Mouse (Mus musculus) adrenal gland, postnatal 10 days (tissue): Measurements from ENCODE around the gene Slc44a2. TPM values are rescaled to one million over a fixed set of nuclear protein-coding genes. Genes with fewer than 3 reads are reported as not detected.
A peak's percentile ranks its signal among the peaks of the same experiment; 100 is the strongest.

Source experiments
- DNase-seq: peaks from one replicate; pipeline ENCODE4 v3.0.0; 2021; ENCODE audit warnings: mixed read lengths
- total RNA-seq, 2 experiments: library from RNA; stranded (reverse); gene quantifications; 2 replicates each; pipeline ENCODE4 v1.2.3; 2021

The Slc44a2 gene
- total RNA-seq, 2 experiments from 2014 or later, result 48.3 to 63.4 TPM

DNA sequence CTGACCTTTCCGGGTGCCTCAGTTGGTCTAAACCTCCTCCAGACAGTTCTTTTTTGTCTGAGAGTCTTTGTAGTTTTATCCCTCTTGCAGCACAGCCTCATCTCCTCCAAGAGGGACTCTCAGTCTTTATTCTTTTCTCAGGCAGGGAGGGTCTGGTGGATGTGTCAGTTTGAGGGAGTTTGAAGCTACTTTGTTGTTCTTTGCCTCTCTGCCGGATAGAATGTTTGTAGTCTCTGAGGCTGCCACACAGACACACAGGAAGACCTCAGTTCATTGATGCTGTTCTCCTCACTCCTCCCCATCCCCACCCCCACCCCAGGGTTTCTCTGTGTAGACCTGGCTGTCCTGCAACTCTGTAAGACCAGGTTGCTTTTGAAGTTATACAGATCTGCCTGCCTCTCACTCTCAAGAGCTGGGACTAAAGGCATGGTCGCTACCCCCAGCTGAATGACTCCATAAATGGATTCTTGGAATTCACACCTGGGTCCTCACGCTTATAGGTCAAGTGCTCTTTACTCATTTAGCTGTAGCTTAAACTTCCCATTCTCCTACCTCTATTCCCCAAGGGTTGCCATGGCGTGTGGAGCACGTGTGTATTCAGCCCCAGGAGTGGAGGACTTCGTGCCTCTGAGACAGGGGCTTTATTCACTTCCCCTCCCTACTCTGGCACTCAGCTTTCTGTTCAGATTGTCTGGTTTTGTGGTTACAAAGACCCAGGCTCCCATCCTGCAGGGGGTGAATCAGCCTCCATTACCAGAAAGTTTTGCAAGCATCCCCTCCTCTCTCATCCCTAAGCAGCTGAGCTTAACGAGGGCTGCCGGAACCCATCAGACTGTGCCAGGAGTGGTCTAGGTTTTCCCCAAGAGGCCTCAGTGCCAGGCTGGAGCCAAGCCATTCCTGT lies 11.9 kb downstream of the Slc44a2 start:
- no peak for DNase-seq

- no peak for DNase-seq
Measured at GRCm38 (mm10) chr9:21333523-21333922, 13.0 kb downstream of the Slc44a2 start.

DNA sequence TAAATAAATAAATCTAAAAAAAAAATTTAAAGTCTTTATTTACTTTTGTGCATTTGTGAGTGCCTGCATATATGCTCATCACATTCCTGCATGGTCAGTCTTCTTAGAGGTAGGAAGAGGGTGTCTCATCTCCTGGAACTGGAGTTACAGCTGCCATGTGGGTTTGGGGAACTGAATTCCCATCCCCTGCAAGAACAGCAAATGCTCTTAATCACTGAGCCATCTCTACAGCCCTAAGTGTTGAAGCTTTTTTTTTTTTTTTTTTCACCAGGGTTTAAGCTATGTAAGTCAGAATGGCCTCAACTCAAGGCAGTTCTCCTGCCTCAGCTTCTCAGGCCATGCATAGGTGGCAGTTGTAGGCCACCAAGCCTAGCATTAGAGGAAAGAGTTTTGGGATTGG lies 14.2 kb downstream of the Slc44a2 start:
- DNase-seq, result no peak

DNA sequence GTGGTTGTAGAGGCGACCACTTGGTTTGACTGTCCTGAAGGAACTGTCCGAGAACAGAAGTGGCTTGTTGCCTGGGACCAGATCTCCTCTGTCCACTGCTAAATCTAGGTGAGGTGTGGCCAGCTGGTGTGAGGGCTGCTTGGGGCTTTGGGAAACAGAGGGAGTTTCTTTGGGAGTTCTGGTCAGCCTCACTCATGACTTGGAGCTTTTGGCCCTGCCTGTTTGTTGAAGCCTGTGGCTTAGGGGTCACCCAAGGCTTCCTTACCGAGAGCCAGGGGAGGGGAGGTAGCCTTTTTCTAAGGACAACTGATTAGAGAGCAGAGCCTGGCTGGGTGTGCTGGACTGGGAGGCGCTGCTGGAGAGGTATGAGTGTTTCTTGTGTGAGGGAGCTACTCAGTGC lies 14.9 kb downstream of the Slc44a2 start:
- DNase-seq, result no peak

GRCm38 (mm10) chr9:21336491-21336890 lies 16.0 kb downstream of the Slc44a2 start:
- no peak for DNase-seq

DNA sequence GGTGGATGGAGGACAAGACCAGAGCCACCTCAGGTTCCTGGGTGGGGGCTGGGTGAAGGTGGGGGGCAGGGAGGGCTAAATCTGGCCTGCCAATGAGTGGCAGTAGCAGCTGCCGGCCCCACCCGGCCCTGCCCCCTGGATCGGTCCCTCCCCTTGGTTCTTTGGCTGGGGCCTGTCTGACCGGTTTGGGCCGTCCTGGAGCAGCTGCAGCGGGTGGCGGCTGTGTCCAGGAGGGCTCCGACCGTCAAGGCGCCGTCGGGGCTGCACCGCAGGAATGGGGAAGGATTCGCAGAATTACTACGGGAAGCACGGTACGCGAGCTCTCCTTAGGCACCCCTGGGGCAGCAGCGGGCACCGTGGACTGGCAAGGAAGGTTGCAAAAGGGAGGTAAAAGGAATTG lies 17.2 kb downstream of the Slc44a2 start:
- DNase-seq, result no peak

- no peak for DNase-seq
Measured at GRCm38 (mm10) chr9:21340411-21340810, 19.9 kb downstream of the Slc44a2 start.

- DNase-seq, result no peak
Measured at GRCm38 (mm10) chr9:21346627-21347365, 26.3 kb downstream of the Slc44a2 start.

- DNase-seq, result no peak
Measured at GRCm38 (mm10) chr9:21348152-21348551, 27.7 kb downstream of the Slc44a2 start.

GRCm38 (mm10) chr9:21351178-21351577 lies 30.7 kb downstream of the Slc44a2 start:
- no peak for DNase-seq

- DNase-seq, result no peak
Measured at GRCm38 (mm10) chr9:21351702-21352377, 31.3 kb downstream of the Slc44a2 start.

DNA sequence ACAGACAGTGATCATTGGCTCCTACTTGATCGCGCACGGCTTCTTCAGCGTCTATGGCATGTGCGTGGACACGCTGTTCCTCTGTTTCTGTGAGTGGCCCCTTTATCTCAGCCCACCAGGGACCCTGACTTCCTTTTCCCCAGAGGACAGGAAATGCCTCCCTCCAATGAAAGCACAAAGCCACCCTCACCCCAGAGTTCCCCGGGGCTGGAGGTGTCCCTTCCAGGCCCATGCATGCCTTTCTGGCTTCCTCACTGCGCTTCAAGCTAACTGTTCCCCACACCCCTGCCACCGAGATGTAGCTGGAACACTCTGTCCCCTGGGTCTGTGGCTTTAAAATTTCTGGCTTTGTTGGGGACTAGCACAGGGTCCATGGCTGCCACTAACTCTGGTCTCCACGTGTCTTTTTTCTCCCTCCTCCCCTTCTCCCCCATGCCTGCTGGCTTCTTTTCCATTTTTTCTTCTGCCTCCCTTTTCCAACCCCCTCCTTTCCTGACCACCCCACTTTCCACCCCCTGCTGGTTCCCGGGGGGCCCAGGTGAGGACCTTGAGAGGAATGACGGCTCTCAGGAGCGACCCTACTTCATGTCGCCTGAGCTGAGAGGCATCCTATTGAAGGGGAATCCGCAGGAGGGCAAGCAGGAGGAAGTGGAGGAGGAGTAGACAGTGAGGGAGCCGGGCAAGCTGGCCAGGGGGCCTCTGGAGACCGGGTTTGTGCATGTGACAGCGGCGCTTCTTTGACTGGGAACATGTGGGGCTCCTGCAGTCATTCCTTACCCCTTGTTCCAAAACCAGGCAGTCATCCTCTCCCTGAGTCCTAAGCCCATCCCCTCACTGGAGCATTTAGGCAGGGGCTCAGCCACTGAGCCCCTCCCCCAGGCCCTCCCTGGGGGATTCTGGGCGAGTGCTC lies 32.2 kb downstream of the Slc44a2 start:
- DNase-seq, result no peak

DNA sequence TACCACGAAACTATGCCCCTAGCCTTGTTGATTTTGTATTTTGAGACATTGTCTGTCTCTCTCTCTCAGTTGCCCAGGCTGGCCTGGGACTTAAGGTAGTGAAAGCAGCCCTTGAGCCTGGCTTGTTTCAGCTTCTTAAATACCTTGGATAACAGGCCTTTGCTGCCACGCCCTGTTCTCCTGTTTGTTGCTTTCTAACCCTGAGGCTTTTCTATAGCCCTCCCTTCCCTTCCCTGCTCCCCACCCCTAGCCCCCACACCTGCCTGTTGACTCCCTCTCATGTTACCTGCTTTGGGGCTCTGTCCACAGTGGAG lies 32.8 kb downstream of the Slc44a2 start:
- DNase-seq, result no peak

- DNase-seq, result no peak
Measured at GRCm38 (mm10) chr9:21354796-21355195, 34.3 kb downstream of the Slc44a2 start.

DNA sequence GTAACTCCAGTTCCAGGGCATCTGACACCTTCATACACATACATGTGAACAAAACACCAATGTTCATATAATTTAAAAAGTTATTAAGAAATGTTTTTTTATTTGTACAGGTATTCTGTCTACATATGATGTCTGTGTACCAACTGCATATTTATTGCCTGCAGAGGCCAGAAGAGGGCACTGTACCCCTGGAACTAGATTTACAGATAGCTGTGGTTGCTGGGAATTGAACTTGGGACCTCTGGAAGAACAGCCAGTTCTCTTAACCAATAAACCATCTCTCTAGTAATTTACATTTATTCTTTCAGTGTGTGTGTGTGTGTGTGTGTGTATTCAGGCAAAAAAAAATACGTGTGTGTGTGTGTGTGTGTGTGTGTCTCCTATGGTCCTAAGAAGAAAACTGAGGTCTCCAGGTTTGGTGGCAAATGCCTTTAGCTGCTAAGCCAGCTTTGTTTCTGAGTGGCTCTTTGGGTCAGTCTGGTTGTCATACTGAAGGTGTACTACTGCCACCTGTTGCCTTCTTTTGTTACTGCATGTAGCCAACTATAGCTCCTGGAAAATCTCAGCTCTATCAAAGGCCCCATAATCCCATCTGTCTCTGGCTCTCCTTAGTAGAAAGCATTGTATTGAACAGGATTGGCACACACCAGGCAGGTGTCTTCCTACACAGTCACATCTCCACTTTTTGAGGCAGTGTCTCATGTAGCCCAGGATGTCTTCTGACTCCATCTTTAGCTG lies 36.7 kb downstream of the Slc44a2 start:
- peak; percentile 83 for DNase-seq

DNA sequence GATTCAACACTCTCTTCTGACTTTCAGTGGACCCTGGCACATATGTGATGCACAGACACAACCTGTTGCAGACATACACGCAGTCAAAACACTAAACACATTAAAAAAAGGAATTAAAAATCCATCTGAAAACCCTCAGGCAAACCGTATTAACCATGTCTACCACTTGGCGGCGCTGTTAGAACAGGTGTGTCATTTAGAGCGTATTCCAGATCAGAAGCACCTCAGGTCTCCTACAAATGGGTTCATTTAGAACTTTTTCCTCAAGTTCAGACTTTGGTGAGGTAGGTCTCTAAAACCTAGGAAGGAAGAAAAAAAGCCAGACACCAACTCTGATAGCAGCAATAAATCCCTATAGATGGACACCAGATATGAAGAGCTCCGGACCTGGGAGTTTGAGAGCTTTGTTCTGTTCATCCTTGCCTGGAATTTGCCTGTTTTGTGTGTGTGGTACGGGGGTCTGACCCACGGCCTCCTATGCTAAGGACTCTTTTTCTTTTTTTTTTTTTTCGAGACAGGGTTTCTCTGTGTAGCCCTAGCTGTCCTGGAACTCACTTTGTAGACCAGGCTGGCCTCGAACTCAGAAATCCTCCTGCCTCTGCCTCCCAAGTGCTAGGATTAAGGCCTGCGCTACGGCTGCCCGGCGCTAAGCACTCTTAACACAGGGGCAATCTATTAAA lies 46.2 kb downstream of the Slc44a2 start:
- DNase-seq, result peak; percentile 75

DNA sequence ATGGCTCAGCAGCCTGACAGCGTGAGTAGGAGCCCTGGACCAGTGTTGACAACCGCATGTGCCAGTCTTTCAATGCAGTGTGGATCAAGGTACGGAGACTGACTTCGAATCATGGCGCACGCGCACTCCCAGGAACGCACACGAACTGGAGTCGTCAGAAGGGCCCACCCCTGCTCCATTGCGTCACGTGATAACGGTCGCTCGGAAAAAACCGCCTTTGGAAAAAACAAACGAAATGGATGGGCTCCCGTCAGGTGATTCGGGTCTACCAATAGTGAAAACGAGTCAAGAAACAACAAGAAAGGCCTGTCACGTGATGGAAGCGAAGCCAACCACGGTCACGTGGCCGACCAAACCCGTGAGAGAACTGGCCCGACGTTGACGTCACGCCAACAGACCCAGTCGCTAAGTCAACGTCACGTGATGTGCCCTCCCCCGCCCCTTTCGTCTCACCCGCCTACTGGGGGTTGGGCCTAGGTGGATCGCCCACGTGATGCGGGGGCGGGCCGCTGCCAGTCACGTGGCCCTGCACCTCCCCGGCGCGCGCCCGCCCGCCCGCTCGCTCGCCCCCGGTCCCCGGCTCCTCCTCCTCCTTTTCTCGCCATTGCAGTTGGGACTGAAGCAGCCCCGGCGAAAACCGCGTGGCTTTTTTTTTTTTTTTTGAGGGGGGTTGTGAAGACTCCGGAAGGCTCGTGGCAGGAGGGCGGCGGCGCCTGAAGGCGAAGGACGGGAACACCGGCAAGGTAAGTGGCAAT lies 47.0 kb downstream of the Slc44a2 start, which contains the start of gene Ilf3:
Ilf3 (plus strand) TSS at position 515 of the 755 bp plus-strand sequence.
- DNase-seq, result peak; percentile 100

DNA sequence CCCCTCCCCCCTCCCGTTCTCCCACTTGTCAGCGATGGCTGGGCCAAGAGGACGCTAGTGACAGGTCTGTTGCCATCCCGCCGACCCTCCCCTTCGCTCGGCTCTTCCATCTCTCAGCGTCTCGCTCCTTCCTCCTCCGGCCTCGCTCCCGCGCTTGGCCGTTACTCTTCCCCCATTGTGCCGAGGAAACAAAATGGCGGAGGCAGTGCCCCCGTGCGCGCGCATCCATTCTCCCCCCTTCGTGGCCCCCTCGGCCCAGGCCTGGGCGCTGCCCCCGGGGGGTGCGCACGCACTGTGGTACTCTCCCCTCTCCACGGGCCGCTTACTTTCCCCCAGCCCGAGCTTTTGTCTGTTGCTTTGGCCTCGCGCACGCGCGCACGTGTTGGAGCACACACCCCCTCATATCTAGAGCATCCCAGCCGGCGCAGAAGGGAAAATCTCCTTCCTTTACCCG lies 47.7 kb downstream of the Slc44a2 start:
- DNase-seq, result peak; percentile 79

- no peak for DNase-seq
Measured at GRCm38 (mm10) chr9:21369080-21369479, 48.6 kb downstream of the Slc44a2 start.

DNA sequence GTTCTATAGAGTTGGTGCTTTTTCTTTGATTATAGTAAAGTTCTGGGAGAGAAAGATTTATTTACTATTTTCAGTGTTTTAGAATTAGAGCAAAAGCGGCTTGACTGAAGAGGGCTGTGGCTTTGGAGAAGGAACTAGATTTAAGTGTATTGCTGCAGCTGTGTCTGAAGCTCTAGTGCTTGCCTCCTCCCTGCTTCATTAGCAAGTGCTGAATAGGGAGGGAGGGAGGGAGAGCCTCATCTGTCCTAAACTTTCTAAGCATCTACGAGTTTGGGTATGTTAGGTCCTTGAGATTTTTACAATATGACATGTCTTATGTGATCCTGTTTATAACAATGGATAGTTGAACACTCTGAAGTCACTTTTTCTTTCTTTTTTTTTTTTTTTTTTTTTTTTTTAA lies 50.4 kb downstream of the Slc44a2 start:
- no peak for DNase-seq
